Mouse (Mus musculus) layer of hippocampus, postnatal 36 days (tissue): Measurements from ENCODE around the gene Syngr1. TPM values are rescaled to one million over a fixed set of nuclear protein-coding genes. Genes with fewer than 3 reads are reported as not detected.

ENCODE experiments used
- DNase-seq, 2 experiments: peaks; one replicate each; pipeline ENCODE4 v3.0.0; 2022
- total RNA-seq, 2 experiments: library from RNA; stranded (reverse); gene quantifications; 2 replicates each; pipeline ENCODE4 v1.2.3; 2021

The Syngr1 gene
- total RNA-seq, result 100 to 1,000 TPM; 341 to 377 TPM

DNA sequence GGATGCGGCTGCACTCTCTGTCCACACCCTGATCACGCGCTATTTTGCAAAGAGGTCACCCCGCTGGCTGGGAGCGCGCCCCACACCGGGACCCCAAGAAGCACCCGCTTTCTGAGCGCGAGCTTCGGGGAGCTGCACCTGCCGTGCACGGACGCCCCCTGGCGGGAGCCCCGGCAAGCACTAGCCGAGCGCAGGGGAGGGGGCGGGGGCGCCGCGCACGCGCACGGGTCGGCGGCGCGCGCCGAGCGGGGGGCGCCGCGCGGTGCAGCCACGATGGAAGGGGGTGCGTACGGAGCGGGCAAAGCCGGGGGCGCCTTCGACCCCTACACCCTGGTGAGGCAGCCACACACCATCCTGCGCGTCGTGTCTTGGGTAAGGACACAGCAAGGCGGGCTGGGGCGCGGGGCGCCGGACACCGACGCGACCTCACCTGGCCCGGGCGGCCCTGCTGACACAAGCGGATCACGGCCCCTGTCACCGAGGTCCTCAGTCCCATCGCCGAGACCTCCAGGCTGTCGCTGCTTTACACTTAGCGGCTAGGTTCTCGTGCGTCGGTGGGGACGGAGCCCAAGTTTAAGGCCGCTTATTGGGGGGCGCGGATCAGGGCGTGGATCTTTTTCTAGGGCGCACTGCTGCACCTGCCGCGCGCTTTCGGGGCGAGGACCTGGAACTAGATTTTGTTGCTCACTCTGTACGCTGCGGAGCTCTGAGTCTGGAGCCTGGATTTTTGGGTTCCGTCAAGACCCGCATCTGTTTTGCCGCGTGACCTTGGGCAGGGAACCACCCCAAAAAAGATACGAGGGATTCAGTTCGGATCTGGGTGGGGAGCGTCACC, at the start of gene Syngr1, which contains the start of gene Rpl3:
Gene Syngr1 (plus strand): TSS at position 214 of the 835 bp plus-strand sequence.
Gene Rpl3 (minus strand): TSS at position 748 of the 835 bp plus-strand sequence.
- peak; percentile 85 to 87 for DNase-seq

DNA sequence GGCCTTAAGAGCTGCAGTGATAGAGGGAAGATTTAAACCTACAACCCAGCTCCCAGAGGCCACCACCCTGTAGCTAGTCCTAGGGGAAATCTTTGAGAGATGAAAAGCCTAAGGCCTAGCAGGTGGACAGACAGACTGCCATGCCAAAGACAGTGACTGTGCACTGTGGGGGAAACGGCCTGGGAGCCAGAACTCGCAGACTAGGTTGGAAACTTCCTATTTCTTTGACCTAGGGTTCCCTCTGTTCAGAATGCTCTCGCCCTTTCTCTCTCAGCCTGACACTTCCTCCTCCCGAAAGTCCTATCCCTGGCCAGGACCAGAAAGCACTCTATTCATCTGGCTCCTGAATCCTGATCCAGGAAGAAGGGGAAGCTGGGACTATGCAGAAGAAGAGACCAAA, 49.0 kb upstream of the Syngr1 start:
- no peak for DNase-seq

- no peak for DNase-seq
Measured at GRCm38 (mm10) chr15:80044249-80044648, 46.9 kb upstream of the Syngr1 start.

GRCm38 (mm10) chr15:80045749-80046148, 45.4 kb upstream of the Syngr1 start:
- DNase-seq, result no peak

- no peak for DNase-seq
Measured at GRCm38 (mm10) chr15:80047242-80047641, 43.9 kb upstream of the Syngr1 start.

DNA sequence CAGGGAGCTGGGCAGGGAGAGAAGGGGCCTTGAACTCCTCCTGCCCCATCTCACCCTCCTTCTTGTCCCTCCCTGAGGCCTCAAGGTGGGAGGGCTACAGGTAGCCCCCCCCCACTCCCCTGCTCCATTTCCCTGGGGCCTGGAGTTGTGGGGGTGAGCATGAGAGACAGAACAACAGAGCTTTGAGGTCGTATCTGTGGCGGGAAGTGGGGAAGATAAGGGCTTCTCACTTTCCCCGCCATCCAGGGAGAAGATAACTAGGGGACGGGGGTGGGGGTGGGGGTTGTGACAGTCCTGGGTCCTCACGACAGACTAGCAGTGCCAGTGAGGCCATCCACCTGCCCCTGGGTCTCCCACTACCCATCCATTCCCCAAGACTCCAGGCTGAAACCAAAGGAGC, 43.2 kb upstream of the Syngr1 start:
- no peak for DNase-seq

DNA sequence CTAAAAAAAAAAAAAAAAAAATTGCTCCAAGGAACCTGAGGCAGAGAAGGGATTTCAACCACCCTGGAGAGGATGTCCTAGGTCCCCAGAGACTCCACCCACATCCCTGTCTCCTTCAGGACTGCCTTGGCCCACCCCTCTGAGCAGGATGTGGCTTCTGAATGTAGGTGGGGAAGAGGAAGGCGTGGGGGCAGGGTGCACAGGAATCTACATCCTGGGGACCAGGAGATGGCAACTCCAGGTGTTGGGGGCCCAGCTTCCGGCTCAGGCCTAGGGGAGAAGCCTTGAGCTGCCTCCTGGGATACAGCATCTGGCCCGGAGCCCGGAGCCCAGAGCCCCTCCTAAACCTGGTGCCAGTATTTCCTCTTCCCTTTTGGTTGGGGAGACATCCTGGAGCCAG, 41.0 kb upstream of the Syngr1 start:
- no peak for DNase-seq

DNA sequence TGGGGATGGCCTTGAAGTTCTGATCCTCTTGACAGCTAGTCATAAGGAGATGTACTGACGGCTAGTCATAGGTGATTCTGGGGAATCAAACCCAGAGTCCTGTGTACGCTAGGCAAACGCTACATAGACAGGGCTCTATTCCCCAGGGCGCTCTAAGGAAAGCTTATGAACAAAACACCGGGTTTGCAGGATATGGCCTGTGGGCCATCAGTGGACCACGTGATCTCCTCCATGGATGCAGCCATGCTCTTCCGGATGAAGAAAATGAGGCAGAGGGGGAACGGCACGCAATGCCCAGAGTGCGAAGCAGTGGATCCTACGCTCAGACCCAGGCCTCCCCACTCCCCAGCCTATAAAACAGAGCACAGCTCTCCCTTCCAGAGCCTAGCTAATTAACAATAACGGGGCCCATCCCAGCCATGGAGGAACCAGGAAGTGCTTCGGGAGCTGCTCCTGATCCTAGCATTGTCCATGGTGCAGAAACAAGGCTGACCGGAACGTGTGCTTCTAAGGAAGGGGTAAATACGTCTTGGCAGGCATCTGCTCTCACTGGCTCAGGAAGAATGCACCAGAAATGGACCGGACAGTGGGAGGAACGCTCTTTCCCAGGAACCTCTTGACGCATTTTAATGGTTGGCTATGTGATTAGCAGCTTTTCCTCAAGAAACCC, 39.9 kb upstream of the Syngr1 start:
- DNase-seq, result no peak

DNA sequence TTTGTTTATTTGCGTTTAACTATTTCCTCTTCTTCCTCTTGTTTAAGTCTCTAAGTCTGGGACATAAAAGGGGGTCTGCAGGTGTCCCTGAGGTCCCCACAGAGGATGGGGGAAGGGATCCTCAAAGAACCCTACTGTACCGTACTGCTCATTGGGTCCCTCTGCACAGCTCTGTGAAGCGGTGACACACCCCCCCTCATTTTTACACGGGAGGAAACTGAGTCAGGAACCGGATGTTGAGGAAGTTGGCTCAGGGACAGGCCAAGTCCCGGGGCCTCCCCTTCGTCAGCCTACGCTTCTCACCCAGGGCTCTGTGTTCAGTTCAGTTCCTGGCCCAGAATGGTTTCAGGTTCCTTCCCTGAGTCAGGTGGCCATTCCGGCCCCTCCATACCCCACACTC, 39.4 kb upstream of the Syngr1 start:
- DNase-seq, result no peak

DNA sequence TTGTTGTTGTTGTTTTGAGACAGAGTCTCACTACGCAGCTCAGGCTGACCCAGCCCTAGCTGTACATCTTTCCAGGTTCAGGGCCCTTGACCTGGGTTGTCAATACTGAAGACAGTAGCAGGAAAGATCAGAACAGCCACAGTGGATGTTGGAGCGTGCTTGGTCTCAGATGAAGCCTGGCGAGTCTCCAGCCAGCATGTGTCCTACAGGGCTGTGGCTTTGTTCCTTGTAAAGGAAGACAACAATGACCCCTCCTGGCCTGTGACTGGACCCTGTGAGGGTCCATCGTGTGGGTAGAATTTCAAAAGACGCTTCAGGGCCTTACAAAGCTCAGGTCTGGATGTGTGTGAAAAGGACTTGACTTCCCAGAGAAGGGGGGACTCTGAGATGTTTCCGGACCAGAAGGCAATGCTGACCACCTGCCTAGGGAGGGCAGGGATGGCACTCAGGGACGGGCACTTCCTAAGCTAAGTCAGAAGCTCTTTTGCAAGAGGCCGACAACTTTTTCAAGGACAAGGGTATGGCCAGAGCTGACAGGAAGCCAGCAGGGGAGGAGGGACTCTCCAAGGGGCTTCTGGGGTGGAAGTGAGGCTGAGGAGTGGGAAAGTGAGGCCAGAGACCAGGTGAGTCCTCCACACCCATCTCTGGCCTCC, 37.6 kb upstream of the Syngr1 start:
- DNase-seq, result no peak

- DNase-seq, result no peak
Measured at GRCm38 (mm10) chr15:80054034-80054710, 37.0 kb upstream of the Syngr1 start.

- no peak for DNase-seq
Measured at GRCm38 (mm10) chr15:80058151-80058550, 33.0 kb upstream of the Syngr1 start.

- no peak for DNase-seq
Measured at GRCm38 (mm10) chr15:80059606-80060005, 31.5 kb upstream of the Syngr1 start.

DNA sequence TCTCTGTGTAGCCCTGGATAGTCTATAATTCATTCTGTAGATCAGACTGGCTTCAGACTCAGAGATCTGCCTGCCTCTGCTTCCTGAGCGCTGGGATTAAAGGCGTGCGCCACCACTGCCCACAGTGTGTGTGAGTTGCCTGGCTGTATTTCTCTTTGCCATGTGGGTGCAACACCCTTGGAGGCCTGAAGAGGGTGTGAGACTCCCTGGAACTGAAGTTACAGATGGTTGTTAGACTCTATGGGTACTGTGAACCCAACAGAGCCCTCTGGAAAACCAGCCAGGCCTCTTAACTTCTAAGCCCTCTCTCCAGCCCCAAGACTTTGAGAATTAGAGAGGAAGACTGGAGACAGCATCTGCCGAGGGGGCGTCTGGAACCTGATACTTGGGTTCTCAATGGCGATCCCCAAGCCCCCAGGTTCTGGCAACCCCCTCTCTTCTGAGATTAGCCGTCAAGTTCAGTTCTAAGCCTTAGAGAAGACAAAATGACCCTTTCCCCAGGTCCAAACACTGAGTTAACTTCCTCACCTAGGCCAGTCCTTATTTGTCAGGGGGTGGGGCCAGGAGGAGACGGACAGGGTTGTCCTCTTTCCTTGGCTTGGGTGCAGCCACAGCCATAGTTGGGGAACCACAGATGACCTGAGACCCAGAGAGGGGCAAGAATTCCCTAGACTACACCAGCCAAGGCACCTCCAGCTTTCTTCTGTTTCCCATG, 30.6 kb upstream of the Syngr1 start:
- no peak for DNase-seq

- no peak for DNase-seq
Measured at GRCm38 (mm10) chr15:80061071-80061550, 30.0 kb upstream of the Syngr1 start.

DNA sequence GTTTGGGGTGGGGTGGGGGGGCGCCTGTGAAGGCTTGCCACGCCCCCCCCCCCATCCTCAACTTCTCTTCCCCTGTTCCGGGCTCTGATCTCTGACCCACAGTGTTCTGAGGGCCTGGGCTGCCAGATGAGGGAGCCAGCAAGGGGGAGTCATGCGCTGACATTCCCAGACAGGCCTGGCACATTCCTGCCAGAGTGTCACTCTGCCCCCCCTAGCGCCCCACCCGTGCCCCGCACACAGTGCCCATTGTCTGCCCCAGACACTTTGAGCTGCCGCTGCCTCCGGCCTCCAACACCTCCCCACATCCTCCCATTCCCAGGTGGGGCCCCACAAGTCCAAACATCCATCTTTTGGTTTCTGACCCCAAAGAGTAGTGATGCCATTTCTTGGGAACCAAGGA, 28.8 kb upstream of the Syngr1 start:
- no peak for DNase-seq

DNA sequence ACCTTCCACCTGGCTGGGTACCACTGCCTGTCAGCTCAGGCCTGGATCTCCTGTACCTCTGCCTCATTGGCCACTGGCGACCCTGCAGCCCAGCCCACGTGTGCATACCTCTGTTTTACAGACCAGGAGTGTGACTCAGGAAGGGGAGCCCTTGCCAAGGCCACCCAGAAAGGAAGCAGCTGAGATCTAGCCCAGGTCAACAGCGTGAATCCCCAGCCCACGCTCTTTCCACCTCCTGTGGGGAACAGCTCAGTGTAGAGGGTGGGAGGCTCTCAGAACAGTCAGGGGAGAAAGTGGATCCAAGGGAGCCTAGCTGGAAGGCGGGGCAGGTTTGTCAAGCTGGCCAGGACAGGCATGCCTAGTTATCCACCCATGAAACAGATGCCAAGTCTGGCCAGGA, 28.3 kb upstream of the Syngr1 start:
- no peak for DNase-seq

- no peak for DNase-seq
Measured at GRCm38 (mm10) chr15:80064965-80065364, 26.2 kb upstream of the Syngr1 start.

DNA sequence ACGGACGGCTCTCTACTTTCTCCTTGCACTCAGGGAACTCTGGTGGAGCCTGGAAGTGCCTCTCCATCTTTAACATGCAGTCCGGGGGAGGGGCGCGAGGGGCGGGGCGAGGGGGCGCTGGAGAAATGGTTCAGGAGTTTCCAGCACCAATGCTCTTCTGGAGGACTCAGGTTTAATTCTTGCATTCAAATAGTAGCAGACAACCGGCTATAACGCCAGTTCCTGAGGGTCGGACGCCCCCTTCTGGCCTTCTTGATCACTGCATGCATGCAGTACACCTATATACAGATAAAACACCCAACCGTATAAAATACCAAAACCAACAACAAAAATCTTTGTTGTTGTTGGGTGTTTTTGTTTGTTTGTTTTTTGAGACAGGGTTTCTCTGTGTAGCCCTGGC, 25.7 kb upstream of the Syngr1 start:
- DNase-seq, result no peak

DNA sequence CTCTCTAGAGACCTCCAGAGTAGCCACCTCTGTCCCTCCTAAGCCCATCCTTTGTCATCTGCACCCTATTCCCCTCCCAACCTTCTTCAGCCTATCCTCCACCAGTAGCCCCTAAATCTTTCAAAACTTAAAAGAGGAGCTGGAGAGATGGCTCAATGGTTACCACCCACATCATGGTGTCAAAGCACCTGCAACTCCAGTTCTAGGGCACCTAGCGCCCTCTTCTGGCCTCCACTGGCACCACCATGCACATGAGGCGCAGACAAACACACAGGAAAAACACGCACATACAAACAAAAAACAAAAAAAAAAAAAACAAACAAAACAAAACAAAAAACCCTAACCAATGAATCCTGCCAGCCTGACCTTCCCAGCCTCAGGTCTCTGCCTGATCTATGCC, 24.6 kb upstream of the Syngr1 start:
- no peak for DNase-seq

DNA sequence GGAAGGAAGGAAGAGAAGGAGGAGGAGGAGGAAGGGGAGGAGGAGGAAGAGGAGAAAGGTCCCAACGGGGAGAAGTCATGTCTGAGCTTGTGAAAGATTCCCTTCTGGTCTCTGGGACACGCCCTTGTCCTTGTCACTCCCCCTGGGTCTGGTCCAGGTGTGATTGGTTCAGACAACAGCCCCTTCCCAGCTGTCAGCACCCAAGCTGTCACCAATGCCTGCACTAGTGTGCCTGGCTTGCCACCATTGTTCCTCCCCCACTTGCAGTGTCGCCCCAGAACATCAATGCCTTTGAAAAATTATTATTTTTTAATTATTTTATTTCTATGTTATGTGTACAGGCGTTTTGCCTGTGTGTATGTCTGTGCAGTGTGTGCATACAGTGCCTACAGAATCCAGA, 22.0 kb upstream of the Syngr1 start:
- no peak for DNase-seq

GRCm38 (mm10) chr15:80070095-80070644, 21.0 kb upstream of the Syngr1 start:
- no peak for DNase-seq
